Mouse (Mus musculus) heart, embryonic 15.5 days (tissue): ENCODE results near the gene Hoxd11. TPM values are rescaled to one million over a fixed set of nuclear protein-coding genes. Genes with fewer than 3 reads are reported as not detected.

Experiments used
- ATAC-seq: fragments of 200-750 bp; cut with Nextera tagmentation; replicated peaks from 2 replicates; pipeline ENCODE4 v1.8.0; 2017; ENCODE audit warnings: low read depth, moderate TSS enrichment; ENCODE audit not compliant: insufficient number of reproducible peaks, insufficient read depth, low FRiP score
- H3K27ac ChIP-seq: fragments of 300-500 bp; sonication (generic); 2 replicates; pipeline ENCODE4 v1.5.1; 2015; ENCODE audit warnings: mild to moderate bottlenecking, inconsistent platforms
- H3K27me3 ChIP-seq: fragments of 300-500 bp; sonication (generic); 2 replicates; pipeline ENCODE4 v1.6.1; 2015; ENCODE audit warnings: inconsistent platforms
- H3K36me3 ChIP-seq: fragments of 300-500 bp; sonication (generic); 2 replicates; pipeline ENCODE4 v1.6.1; 2015; ENCODE audit warnings: mild to moderate bottlenecking, inconsistent platforms
- H3K4me1 ChIP-seq: fragments of 300-500 bp; sonication (generic); replicated peaks from 2 replicates; pipeline ENCODE4 v1.6.1; 2015; ENCODE audit warnings: inconsistent platforms
- H3K4me2 ChIP-seq: fragments of 300-500 bp; sonication (generic); 2 replicates; pipeline ENCODE4 v1.6.1; 2015; ENCODE audit warnings: inconsistent platforms, mild to moderate bottlenecking, moderate library complexity
- H3K4me3 ChIP-seq: fragments of 300-500 bp; sonication (generic); 2 replicates; pipeline ENCODE4 v1.5.1; 2015; ENCODE audit warnings: mild to moderate bottlenecking, inconsistent platforms
- H3K9ac ChIP-seq: fragments of 300-500 bp; sonication (generic); 2 replicates; pipeline ENCODE4 v1.6.1; 2015; ENCODE audit warnings: mild to moderate bottlenecking, inconsistent platforms
- H3K9me3 ChIP-seq: fragments of 300-500 bp; sonication (generic); replicated peaks from 2 replicates; pipeline ENCODE4 v1.6.1; 2016; ENCODE audit warnings: inconsistent platforms
- WGBS: fragments of 180-500 bp; shearing (Covaris S2); methylation state at CpG from one replicate; pipeline ENCODE4 v1.1.7; 2015; ENCODE audit warnings: mixed read lengths; 5-methylcytosine and 5-hydroxymethylcytosine counted together
- polyA plus RNA-seq: library from polyadenylated mRNA; unstranded; fragments of >200 nt; fragmentation: Nextera tagmentation; extraction: Ambion mirVana; gene quantifications from 2 replicates; pipeline ENCODE4 v1.2.1, GENCODE M21; 2015

Gene Hoxd11
- polyA plus RNA-seq: not detected in 2 replicates

- no peak for ATAC-seq
- Histone ChIP-seq H3K36me3 (no peaks in the 10 kb centered on the region), H3K4me3 (peak within 1 kb of the TSS; percentile 11), H3K4me1 (peaks cover 25% of the 10 kb centered on the region), H3K9ac (no peak within 1 kb of the TSS), H3K27ac (no peak within 1 kb of the TSS), H3K27me3 (peaks cover 100% of the 10 kb centered on the region), H3K4me2 (peak within 1 kb of the TSS; percentile 1; the same call in 1 of the 2 replicates), H3K9me3 (no peaks in the 10 kb centered on the region)
- WGBS: 2% methylated on average over 15 of the region's 15 CpGs
Measured at GRCm38 (mm10) chr2:74678891-74679595, at the start of gene Hoxd11. Gene Hoxd11 (plus strand): TSS chr2:74679557.

- no peak overlapping the region for H3K27ac ChIP-seq
- H3K36me3 ChIP-seq: no peaks in the 10 kb centered on the region
- no peak overlapping the region for H3K9ac ChIP-seq
- no peaks in the 10 kb centered on the region for H3K4me1 ChIP-seq
- H3K9me3 ChIP-seq: no peaks in the 10 kb centered on the region
- H3K4me3 ChIP-seq: no peak overlapping the region
- H3K4me2 ChIP-seq: no peak overlapping the region
- ATAC-seq: no peak
- no peaks in the 10 kb centered on the region for H3K27me3 ChIP-seq
- 61% methylated on average over 4 of the region's 4 CpGs for WGBS
Measured at GRCm38 (mm10) chr2:74635412-74635811, 43.9 kb upstream of the Hoxd11 start.

- no peak for ATAC-seq
- Histone ChIP-seq H3K4me3 (no peak overlapping the region), H3K36me3 (no peaks in the 10 kb centered on the region), H3K27me3 (peaks cover 36% of the 10 kb centered on the region), H3K9me3 (no peaks in the 10 kb centered on the region), H3K27ac (no peak overlapping the region), H3K4me2 (no peak overlapping the region), H3K4me1 (no peaks in the 10 kb centered on the region), H3K9ac (no peak overlapping the region)
- WGBS: 64% methylated on average over 5 of the region's 5 CpGs
Measured at GRCm38 (mm10) chr2:74642431-74642830, 36.9 kb upstream of the Hoxd11 start.

GRCm38 (mm10) chr2:74645631-74646030 lies 33.7 kb upstream of the Hoxd11 start:
- H3K4me3 ChIP-seq: no peak overlapping the region
- H3K4me2 ChIP-seq: no peak overlapping the region
- H3K9me3 ChIP-seq: no peaks in the 10 kb centered on the region
- H3K27me3 ChIP-seq: peaks cover 68% of the 10 kb centered on the region
- H3K9ac ChIP-seq: no peak overlapping the region
- no peak overlapping the region for H3K27ac ChIP-seq
- no peak for ATAC-seq
- no peaks in the 10 kb centered on the region for H3K36me3 ChIP-seq
- 72% methylated on average over 3 of the region's 3 CpGs for WGBS
- no peaks in the 10 kb centered on the region for H3K4me1 ChIP-seq

- peaks cover 84% of the 10 kb centered on the region for H3K27me3 ChIP-seq
- H3K4me1 ChIP-seq: no peaks in the 10 kb centered on the region
- H3K27ac ChIP-seq: no peak overlapping the region
- ATAC-seq: no peak
- H3K9ac ChIP-seq: no peak overlapping the region
- 17% methylated on average over 7 of the region's 7 CpGs for WGBS
- no peaks in the 10 kb centered on the region for H3K9me3 ChIP-seq
- H3K4me3 ChIP-seq: no peak overlapping the region
- no peaks in the 10 kb centered on the region for H3K36me3 ChIP-seq
- no peak overlapping the region for H3K4me2 ChIP-seq
Measured at GRCm38 (mm10) chr2:74647082-74647864, 32.1 kb upstream of the Hoxd11 start.

GRCm38 (mm10) chr2:74652996-74653340 lies 26.4 kb upstream of the Hoxd11 start:
- Histone ChIP-seq H3K27me3 (peaks cover 91% of the 10 kb centered on the region), H3K27ac (no peak overlapping the region), H3K4me2 (no peak overlapping the region), H3K9ac (no peak overlapping the region), H3K36me3 (no peaks in the 10 kb centered on the region), H3K9me3 (no peaks in the 10 kb centered on the region), H3K4me3 (no peak overlapping the region), H3K4me1 (peaks cover 12% of the 10 kb centered on the region)
- 37% methylated on average over 2 of the region's 2 CpGs for WGBS
- ATAC-seq: no peak

- WGBS: 15% methylated on average over 17 of the region's 17 CpGs
- Histone ChIP-seq H3K4me2 (no peak overlapping the region), H3K27me3 (peaks cover 91% of the 10 kb centered on the region), H3K4me3 (no peak overlapping the region), H3K36me3 (no peaks in the 10 kb centered on the region), H3K4me1 (peaks cover 18% of the 10 kb centered on the region), H3K27ac (no peak overlapping the region), H3K9me3 (no peaks in the 10 kb centered on the region), H3K9ac (no peak overlapping the region)
- ATAC-seq: no peak
Measured at GRCm38 (mm10) chr2:74653781-74654535, 25.4 kb upstream of the Hoxd11 start.

- WGBS: 8% methylated on average over 20 of the region's 20 CpGs
- H3K9me3 ChIP-seq: no peaks in the 10 kb centered on the region
- peaks cover 91% of the 10 kb centered on the region for H3K27me3 ChIP-seq
- H3K36me3 ChIP-seq: no peaks in the 10 kb centered on the region
- ATAC-seq: no peak
- no peak overlapping the region for H3K9ac ChIP-seq
- H3K4me3 ChIP-seq: peak overlapping the region; percentile 41; the same call in 1 of the 2 replicates
- H3K4me2 ChIP-seq: 0 out of 2 replicates have a peak overlapping the region, but pooled peaks have one; percentile 60
- H3K27ac ChIP-seq: no peak overlapping the region
- H3K4me1 ChIP-seq: peaks cover 21% of the 10 kb centered on the region
Measured at GRCm38 (mm10) chr2:74654743-74655419, 24.5 kb upstream of the Hoxd11 start.

GRCm38 (mm10) chr2:74655420-74655781 lies 24.0 kb upstream of the Hoxd11 start:
- Histone ChIP-seq H3K9ac (no peak overlapping the region), H3K9me3 (no peaks in the 10 kb centered on the region), H3K4me3 (peak overlapping the region; percentile 41), H3K27ac (no peak overlapping the region), H3K36me3 (no peaks in the 10 kb centered on the region), H3K4me2 (peak overlapping the region; percentile 60), H3K27me3 (peaks cover 91% of the 10 kb centered on the region), H3K4me1 (peaks cover 21% of the 10 kb centered on the region)
- 1% methylated on average over 45 of the region's 47 CpGs for WGBS
- no peak for ATAC-seq

- no peak overlapping the region for H3K9ac ChIP-seq
- ATAC-seq: no peak
- peaks cover 23% of the 10 kb centered on the region for H3K4me1 ChIP-seq
- peaks cover 91% of the 10 kb centered on the region for H3K27me3 ChIP-seq
- H3K4me2 ChIP-seq: peak overlapping the region; percentile 60
- WGBS: under 1% methylated on average over 68 of the region's 69 CpGs
- H3K36me3 ChIP-seq: no peaks in the 10 kb centered on the region
- H3K9me3 ChIP-seq: no peaks in the 10 kb centered on the region
- H3K27ac ChIP-seq: no peak overlapping the region
- H3K4me3 ChIP-seq: peak overlapping the region; percentile 41
Measured at GRCm38 (mm10) chr2:74655821-74656631, 23.3 kb upstream of the Hoxd11 start.
